Mouse (Mus musculus) retina, postnatal 1 day (tissue): ENCODE results near the gene Col25a1.
A peak's percentile ranks its signal among the peaks of the same experiment; 100 is the strongest.

Source experiments
- DNase-seq: peaks from one replicate; pipeline ENCODE4 v3.0.0-alpha.2; 2012

The Col25a1 gene

DNA sequence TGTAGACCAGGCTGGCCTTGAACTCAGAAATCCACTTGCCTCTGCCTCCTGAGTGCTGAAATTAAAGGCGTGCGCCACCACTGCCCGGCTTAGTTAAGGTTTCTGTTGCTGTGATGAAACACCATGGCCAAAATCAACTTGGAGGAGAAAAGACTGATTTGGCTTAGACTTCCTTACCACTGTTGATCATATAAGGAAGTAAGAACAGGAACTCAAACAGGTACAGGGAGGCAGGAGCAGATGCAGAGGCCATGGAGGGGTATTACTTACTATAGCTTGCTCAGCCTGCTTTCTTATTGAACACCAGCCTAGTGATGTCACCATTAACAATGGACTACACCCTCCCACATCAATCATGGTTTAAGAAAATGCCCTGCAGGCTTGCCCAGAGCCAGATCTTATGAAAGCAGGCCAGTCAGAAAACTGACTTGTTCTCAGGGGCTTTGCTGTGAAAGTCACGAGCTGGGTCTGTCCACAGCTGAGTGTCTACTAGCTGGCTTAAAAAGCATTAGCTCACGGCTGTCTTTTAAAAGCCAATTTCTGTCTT, 249.1 kb downstream of the Col25a1 start:
- peak; percentile 13 for DNase-seq

- DNase-seq = no peak
Measured at GRCm38 (mm10) chr3:130381691-130382090, 250.4 kb downstream of the Col25a1 start.

GRCm38 (mm10) chr3:130385856-130386255, 254.6 kb downstream of the Col25a1 start:
- DNase-seq = no peak

- DNase-seq = no peak
Measured at GRCm38 (mm10) chr3:130387156-130387555, 255.9 kb downstream of the Col25a1 start.

- DNase-seq = no peak
Measured at GRCm38 (mm10) chr3:130389261-130389975, 258.1 kb downstream of the Col25a1 start.

GRCm38 (mm10) chr3:130396636-130397035, 265.3 kb downstream of the Col25a1 start:
- no peak for DNase-seq

GRCm38 (mm10) chr3:130400716-130401559, 269.6 kb downstream of the Col25a1 start:
- DNase-seq = no peak

- DNase-seq = no peak
Measured at GRCm38 (mm10) chr3:130401560-130401852, 270.2 kb downstream of the Col25a1 start.

DNA sequence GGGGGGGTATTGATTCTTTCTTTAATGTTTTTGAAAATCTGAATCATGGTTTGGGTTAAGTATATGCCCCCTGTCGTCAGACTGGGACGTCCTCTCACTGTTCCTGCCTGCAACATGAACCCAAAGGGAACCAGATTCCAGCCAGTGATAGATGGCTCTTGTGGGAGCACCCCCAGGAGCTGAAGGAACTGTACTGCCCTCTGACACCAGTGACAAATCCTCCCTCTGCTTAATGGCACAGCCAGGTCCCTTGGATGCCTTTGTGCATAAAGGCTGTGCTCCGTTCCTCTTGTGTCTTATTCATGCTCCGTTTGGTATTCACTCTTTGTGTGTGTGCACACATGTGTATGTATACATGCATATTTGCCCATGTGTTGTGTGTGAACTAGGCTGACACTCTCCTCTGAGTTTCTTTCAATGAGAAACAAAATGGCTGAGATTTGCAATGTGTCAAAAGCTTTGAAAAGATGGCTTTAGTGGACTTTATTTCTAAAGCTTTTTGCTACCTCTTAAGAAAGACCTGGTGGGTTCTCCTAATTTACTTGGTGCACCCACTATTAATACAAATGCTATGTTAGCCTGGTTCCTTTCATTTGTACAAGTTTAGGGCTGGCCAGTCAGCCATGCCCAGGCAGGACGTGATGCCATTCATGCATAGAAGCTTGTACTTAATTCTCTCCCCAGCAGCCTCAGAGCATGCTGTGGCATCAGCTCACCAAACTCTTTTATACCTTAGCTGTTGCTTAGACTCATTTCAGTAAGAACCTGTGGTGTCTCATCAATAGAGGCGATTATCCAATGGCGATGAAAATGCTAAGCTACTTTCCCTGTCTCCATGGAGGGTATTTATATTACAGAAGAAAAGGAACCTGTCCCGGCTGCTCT, 273.5 kb downstream of the Col25a1 start:
- DNase-seq = peak; percentile 8

- DNase-seq = no peak
Measured at GRCm38 (mm10) chr3:130407201-130407600, 275.9 kb downstream of the Col25a1 start.

DNA sequence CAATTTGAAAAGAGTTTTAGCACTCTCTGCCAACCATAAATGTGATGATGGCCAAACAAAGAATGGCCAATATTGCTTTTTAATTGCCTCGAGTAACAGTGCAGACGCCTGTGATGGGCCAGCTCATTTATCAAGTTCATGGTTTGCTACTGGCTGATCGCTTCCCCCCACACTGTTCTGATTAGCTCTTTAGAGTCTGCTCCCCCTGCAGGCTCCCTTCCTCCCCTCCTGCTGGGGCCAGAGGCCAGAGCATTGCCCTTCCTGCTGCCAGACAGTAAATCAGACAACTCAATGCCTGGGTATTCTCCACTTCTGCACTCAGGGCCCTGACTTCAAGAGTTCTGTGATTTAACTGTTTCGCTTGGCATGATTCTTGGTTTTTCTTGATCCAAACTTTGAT, 281.9 kb downstream of the Col25a1 start:
- DNase-seq = peak; percentile 34

GRCm38 (mm10) chr3:130418951-130419350, 287.6 kb downstream of the Col25a1 start:
- no peak for DNase-seq

- no peak for DNase-seq
Measured at GRCm38 (mm10) chr3:130428796-130429195, 297.5 kb downstream of the Col25a1 start.

GRCm38 (mm10) chr3:130430052-130430451, 298.8 kb downstream of the Col25a1 start:
- no peak for DNase-seq

GRCm38 (mm10) chr3:130432818-130433217, 301.5 kb downstream of the Col25a1 start:
- no peak for DNase-seq

DNA sequence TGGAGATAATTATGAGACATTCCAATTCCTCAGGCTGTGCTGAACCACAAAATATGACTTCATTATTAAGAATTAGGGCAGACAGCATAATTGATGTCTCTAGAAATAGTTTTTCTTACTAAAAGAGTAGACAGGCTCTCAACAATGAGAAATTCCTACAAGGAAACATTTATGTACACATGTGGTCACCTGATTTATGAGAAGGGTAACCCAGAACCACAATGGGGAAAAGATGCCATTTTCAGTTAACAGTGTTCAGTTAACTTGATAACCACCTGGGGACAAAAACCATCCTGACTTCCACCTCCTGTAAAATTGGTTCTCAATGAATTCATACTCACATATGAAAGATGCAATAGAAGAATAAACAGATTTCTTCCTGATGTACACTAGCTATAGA, 305.7 kb downstream of the Col25a1 start:
- no peak for DNase-seq

DNA sequence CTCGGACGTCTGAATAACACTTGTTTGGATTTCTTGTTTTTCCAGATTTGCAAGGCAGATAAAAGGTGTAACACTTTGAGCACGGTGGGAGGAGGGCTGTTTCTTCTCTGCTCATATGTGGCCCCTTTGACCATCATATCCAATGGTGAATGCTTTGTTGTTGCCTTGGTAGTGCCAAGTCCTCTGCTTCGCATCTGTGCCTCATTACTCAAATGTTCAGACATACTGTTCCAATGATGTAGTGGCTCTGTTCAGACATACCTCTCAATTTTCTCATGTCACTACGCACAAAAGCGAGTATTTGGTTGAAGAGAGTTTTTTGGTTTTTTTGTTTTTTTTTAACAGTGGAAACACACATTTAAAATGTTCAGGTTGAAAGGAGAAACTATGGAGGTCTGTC, 308.5 kb downstream of the Col25a1 start:
- no peak for DNase-seq

GRCm38 (mm10) chr3:130440689-130441088, 309.4 kb downstream of the Col25a1 start:
- DNase-seq = no peak

DNA sequence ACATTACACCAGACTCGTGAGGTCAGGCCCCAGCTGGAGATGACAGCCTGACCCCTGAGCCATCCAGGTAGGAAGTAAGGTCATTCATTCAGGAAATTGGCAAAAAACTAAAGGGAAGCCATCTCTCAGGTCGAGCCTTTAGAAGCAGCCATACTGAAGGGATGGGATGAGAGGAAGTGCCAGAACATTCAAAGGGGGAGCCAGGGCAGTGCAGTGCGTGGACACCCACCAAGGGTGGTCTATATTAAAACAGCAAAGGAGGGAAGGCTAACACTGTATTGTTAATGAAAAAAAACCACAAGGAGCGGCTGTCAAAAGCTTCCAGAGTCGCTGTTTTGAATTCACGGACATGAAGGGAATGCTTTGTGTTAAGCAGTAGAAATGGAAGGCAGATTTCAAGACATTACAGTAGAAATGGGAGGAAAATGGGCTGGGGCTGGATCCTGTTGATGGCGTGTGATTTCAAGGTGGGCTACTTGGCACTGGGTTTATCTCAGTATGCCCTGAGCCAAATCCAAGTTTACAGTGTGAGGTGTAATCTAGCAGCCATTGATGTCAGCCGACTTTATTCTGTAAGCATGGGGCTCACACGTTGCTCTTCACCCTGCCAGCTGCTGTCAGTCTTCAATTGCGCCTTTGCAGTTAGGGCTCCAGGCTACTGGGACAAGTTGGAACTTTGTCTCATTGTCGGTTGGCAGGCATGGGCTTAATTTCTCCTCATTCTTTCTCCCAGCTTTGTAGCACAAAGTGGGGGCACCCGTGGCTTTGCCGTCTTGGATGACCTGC, 312.7 kb downstream of the Col25a1 start:
- DNase-seq = no peak

- DNase-seq = no peak
Measured at GRCm38 (mm10) chr3:130449864-130450263, 318.6 kb downstream of the Col25a1 start.

DNA sequence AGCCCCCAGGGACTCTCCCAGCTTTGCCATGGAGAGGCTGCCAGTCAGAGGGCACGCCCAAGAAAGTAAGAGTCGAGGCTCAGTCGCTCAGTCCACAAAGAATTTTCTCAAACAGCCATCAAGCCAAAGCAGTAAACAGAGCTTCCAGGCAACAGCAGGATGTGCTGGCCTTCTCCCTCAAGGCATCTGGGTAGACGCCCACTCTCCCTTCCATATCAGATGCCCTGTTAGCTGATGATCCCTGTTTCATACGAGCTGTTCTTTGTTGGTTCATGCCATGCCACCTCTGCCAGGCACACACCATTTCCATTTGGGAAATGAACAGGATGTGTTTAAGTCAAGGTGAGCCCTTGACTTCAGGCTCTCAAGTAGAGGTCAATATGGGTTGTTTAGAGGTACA, 334.1 kb downstream of the Col25a1 start:
- no peak for DNase-seq

DNA sequence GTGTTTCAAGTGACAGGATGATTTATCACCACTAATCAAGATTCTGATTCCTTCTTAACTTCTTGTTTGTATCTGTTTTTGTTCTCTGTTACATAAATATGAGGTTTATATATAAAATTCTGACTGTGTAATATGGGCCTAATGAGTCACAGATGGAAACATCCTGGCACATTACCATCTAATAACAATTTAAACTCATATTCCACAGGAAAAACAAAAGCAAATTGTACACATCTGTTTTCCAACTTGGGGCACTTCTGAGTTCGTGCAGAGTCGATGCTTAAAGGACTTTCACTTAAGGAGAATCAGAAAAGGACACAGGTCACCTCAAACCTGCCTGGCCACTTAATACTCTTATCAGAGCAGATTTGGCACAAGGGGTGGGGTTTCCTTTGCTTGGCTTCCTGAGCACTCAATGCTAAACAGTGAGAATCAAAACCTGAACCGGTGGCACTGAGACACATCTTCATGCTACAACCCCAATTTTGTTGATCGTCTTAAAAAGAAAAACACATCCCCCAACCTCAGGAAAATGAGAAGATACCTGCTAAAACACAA, 342.0 kb downstream of the Col25a1 start:
- DNase-seq = no peak
